Mouse (Mus musculus) C2C12 (cell line): ENCODE data around the gene Enah.

Experiments
- CEBPB ChIP-seq: IDR thresholded peaks from one replicate; pipeline ENCODE4 v1.6.1; 2011; ENCODE audit warnings: low read depth, mild to moderate bottlenecking, control low read depth, moderate library complexity
- CTCF ChIP-seq: IDR thresholded peaks from one replicate; pipeline ENCODE4 v1.5.1; 2011; ENCODE audit not compliant: control insufficient read depth, insufficient read depth, insufficient read length
- MAX ChIP-seq: IDR thresholded peaks from one replicate; pipeline ENCODE4 v1.6.1; 2011; ENCODE audit warnings: mild to moderate bottlenecking, control low read depth
- MYOD1 ChIP-seq: IDR thresholded peaks from one replicate; pipeline ENCODE4 v1.6.1; 2011; ENCODE audit warnings: low read depth; ENCODE audit not compliant: control insufficient read depth, insufficient read length
- MYOG ChIP-seq: IDR thresholded peaks from one replicate; pipeline ENCODE4 v1.6.1; 2011; ENCODE audit not compliant: control insufficient read depth, insufficient read length; ENCODE audit errors: extremely low read depth
- USF1 ChIP-seq: IDR thresholded peaks from one replicate; pipeline ENCODE4 v1.6.1; 2011; ENCODE audit warnings: low read depth, mild to moderate bottlenecking, control low read depth, moderate library complexity

DNA sequence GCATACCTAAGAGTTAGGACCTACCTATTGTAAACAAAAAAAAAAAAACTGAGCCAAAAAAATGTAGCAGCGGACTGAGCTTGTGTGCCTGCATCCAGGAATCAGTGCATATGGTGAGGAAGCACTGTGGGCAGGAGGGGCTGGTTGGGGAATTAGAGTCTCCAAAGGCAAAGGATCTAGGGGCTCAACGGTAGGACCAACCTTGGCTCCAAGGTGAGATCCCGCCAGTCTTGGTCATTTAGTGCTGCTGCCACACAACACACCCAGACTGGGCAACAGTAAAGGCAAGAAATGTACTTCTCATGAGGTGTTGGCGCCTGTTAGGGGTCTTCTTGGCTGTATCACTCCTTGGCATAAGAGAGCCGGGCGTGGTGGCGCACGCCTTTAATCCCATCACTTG lies 43.0 kb upstream of the Enah start:
- TF ChIP-seq MYOD1, result no peak
- TF ChIP-seq CTCF, result no peak
- no peak for TF ChIP-seq MYOG
- no peak for TF ChIP-seq USF1
- TF ChIP-seq MAX, result no peak
- TF ChIP-seq CEBPB, result no peak
